Mouse (Mus musculus): ENCODE measurements around the gene Cyp4a30b.
"Not testable (repeated sequence)": the region's sequence is repeated elsewhere in the genome, so short reads cannot be mapped to it uniquely, and the experiment has no call there.

- not testable (repeated sequence) for TF ChIP-seq EP300 (IDR thresholded peaks at IDR 0.05; ENCODE audit: low read depth in 1 of 2, low read length in 2 of 2); POLR2AphosphoS2 (IDR thresholded peaks at IDR 0.05; ENCODE audit: low read length); CTCF (IDR thresholded peaks at IDR 0.05 in 2 of 3, conservative IDR thresholded peaks at IDR 0.05 in 1 of 3; ENCODE audit: control insufficient read depth in 1 of 3, insufficient read depth in 1 of 3, low read depth in 2 of 3, low read length in 3 of 3, poor library complexity in 1 of 3, severe bottlenecking in 1 of 3); POLR2A (IDR thresholded peaks at IDR 0.05; ENCODE audit: control insufficient read depth in 1 of 2, insufficient read depth in 1 of 2, low read depth in 1 of 2, low read length in 2 of 2, poor library complexity in 1 of 2); E2F4 (IDR thresholded peaks at IDR 0.05; ENCODE audit: borderline replicate concordance, low read depth, low read length); ZNF384 (IDR thresholded peaks at IDR 0.05; ENCODE audit: low read depth, low read length); SIN3A (IDR thresholded peaks at IDR 0.05; ENCODE audit: low read length); GATA1 (IDR thresholded peaks at IDR 0.05; ENCODE audit: low read depth, low read length); BHLHE40 (IDR thresholded peaks at IDR 0.05; ENCODE audit: borderline replicate concordance, low read depth, low read length); TAL1 (IDR thresholded peaks at IDR 0.05; ENCODE audit: low read length)
These were observed 41.1 kb upstream of the Cyp4a30b start, which contains the start of gene Cyp4a12b for GRCm38 (mm10) chr4:115411324-115411723.

Data from MEL (cell line).